Mouse (Mus musculus) olfactory bulb, adult 2 months (tissue): Measurements from ENCODE around the gene Per1. TPM values are rescaled to one million over a fixed set of nuclear protein-coding genes. Genes with fewer than 3 reads are reported as not detected.
A peak's percentile ranks its signal among the peaks of the same experiment; 100 is the strongest.

Experiments
- H3K27ac ChIP-seq: fragments of 200-500 bp; 2 replicates; pipeline ENCODE4 v1.5.1; 2012; ENCODE audit warnings: low read depth, low read length; ENCODE audit not compliant: insufficient read depth
- H3K4me1 ChIP-seq: fragments of 200-500 bp; 2 replicates; pipeline ENCODE4 v1.6.1; 2012; ENCODE audit warnings: low read length; ENCODE audit not compliant: control insufficient read depth, insufficient read depth
- H3K4me3 ChIP-seq: fragments of 200-500 bp; 2 replicates; pipeline ENCODE4 v1.5.1; 2012; ENCODE audit warnings: mild to moderate bottlenecking, low read depth, low read length, moderate library complexity; ENCODE audit not compliant: insufficient read depth
- CTCF ChIP-seq: fragments of 200-500 bp; IDR thresholded peaks from 2 replicates; pipeline ENCODE4 v1.5.1; 2012; ENCODE audit warnings: low read depth, mild to moderate bottlenecking, low read length, moderate library complexity; ENCODE audit not compliant: insufficient read depth
- POLR2A ChIP-seq: fragments of 200-500 bp; IDR thresholded peaks from 2 replicates; pipeline ENCODE4 v1.6.1; 2012; ENCODE audit warnings: mild to moderate bottlenecking, low read depth, low read length, moderate library complexity; ENCODE audit not compliant: insufficient read depth
- WGBS: fragments of 180-500 bp; shearing (Covaris S2); methylation state at CpG from one replicate; pipeline ENCODE4 v1.1.7; 2018; 5-methylcytosine and 5-hydroxymethylcytosine counted together
- polyA plus RNA-seq: library from polyadenylated mRNA; stranded (reverse); fragments of >200 nt; gene quantifications from 2 replicates; pipeline ENCODE4 v1.2.4, GENCODE M21; 2012; ENCODE audit warnings: low replicate concordance; ENCODE audit not compliant: missing spikeins, insufficient read depth, insufficient read length

The Per1 gene
- polyA plus RNA-seq, 1 experiment, result not detected

DNA sequence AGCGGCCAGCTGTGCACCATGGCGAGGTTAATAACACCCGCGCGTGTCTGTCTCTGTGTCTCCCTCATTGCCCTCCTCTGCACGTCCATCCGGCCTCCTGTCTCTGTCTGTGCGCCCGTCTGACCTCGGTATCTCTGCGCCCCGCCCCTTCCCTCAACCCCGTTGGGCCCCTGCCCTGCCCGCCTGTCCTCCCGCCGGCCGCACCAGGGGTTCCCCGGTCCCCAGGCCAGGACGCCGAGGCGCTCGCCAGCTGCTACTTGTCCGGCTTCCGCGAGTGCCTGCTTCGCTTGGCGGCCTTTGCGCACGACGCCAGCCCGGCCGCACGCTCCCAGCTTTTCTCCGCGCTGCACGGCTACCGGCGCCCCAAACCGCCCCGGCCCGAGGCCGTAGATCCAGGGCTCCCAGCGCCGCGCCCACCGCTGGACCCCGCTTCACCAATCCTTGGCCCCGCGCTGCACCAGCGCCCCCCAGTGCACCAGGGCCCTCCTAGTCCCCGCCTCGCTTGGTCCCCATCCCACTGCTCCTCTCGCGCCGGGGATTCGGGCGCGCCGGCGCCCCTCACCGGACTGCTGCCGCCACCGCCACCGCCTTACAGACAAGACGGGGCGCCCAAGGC, 27.4 kb downstream of the Per1 start, which contains the start of gene 9130213A22Rik:
9130213A22Rik (minus strand) TSS at position 254 of the 616 bp plus-strand sequence.
- WGBS, result under 1% methylated on average over 59 of the region's 66 CpGs
- Histone ChIP-seq H3K27ac (no peak within 1 kb of the TSS; the same call in none of the 2 replicates), H3K4me1 (peaks cover 25% of the 10 kb centered on the region), H3K4me3 (peak within 1 kb of the TSS; percentile 78)
- TF ChIP-seq POLR2A (no peak), CTCF (peak; percentile 72)

DNA sequence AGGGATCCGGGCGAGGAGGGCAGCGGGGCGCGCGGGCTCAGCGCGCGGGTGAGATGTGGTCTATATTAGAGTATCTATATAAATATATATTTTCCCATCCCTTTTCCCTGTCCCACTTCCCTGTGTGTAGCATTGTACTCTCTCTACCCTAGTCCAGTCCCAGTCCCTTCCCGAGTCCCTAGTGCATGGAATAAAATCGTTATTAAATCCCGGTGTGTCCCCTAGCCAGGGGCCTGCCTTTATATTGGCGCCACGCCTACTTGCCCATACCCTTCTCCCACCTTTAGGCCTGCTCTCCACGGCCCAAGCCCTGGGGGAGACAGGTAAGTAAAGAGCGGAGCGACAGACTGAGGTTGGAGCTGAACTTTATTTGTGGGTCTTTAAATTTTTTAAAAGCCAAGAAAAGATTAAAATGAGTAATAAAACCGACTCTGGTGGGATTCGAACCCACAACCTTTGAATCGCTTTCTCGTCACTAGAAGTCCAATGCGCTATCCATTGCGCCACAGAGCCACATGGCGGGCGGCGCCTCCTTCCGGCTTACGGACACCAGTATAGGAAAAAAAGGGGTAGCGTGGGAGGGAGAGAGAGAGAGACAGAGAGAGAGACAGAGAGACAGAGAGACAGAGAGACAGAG, 28.2 kb downstream of the Per1 start:
- no peak for TF ChIP-seq CTCF
- TF ChIP-seq POLR2A, result no peak
- peaks cover 25% of the 10 kb centered on the region for H3K4me1 ChIP-seq
- peak overlapping the region; percentile 86 for H3K27ac ChIP-seq
- 2% methylated on average over 29 of the region's 29 CpGs for WGBS
- peak overlapping the region; percentile 78 for H3K4me3 ChIP-seq

DNA sequence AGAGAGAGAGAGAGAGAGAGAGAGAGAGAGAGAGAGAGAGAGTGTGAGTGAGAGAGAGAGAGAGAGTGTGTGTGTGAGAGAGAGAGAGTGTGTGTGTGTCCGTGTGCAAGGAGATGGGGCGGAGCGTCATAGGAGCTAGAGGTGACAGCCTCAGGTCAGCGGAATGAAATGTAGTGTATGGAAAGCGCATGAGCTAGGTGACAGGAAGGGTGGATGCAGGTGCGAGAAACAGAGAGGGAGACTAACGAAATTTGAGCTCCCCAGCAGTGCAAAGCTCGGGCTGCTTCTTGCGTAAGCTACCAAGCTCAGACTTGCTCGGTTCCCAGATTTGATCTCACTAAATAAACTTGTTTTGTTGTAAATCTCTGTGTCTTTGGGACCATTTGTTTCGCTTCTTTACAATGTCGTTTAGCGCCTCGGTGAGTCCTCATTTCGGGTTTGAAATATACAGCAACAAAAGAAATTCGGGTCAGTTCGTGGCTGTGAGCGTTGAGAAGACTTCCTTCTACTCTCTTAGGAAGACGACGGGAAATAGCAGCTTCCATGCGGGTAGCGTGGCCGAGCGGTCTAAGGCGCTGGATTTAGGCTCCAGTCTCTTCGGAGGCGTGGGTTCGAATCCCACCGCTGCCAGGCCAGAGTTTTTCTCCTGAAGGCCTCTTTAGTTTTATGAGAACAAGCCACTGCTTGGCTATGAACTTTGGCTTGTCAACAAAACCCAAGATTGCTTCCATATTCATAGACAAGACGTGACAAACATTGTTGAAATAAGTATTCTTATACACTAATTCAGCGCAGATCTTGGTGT, 28.9 kb downstream of the Per1 start:
- Histone ChIP-seq H3K4me1 (peaks cover 23% of the 10 kb centered on the region), H3K4me3 (peak overlapping the region; percentile 78), H3K27ac (peak overlapping the region; percentile 86)
- no peak for TF ChIP-seq POLR2A
- TF ChIP-seq CTCF, result no peak
- under 1% methylated on average over 31 of the region's 31 CpGs for WGBS

DNA sequence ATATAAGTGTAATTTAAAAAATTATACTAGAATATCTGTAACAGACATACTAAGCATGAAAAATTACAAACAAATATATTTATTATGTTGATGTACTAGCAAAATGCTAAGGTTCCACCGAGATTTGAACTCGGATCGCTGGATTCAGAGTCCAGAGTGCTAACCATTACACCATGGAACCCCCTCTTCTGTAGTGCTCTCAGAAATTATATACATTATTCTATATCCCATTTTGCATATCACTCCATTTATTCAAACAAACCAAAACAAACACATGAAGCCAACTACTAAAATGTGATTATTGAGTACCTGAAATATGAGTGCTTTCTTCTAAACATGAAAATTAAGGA, 29.5 kb downstream of the Per1 start:
- TF ChIP-seq POLR2A, result no peak
- no peak for TF ChIP-seq CTCF
- no peak overlapping the region for H3K4me3 ChIP-seq
- H3K4me1 ChIP-seq, result peaks cover 20% of the 10 kb centered on the region
- no peak overlapping the region for H3K27ac ChIP-seq
- WGBS, result 0% methylated on average over 3 of the region's 3 CpGs

DNA sequence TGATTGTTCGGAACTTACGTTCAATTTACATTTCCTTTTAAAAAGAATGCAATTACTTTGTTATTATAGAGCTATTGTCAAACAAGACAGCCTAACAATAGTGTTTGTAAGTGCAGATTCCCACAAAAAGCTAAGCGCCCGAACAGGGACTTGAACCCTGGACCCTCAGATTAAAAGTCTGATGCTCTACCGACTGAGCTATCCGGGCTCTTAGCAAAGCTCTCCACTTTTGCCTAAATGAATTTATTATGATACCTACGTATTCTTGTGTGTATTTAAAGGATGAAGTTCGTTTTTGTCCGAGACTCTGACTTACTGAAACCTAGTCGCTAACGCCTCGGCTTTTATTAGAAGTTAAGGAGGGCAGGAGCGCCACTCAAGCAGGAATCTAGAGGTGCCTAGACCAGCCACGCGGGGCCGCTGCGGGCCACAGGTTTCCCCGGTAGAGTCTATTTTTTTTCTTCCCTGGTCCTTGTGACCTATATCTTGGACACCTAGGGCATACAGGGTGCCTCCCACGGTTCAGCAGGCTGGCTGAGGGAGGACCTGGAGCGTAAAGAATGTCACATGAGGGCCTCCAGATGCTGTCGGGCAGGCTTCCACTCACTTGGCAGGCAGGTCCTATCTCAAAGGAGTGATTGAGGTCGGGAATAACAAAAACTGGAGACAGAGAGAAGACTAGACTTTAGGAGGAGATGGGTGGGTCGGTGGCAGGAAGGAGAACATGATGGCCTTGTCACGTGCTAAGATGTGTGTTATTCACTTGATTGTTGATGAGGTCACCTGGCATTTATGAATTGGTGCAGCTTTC, 30.2 kb downstream of the Per1 start:
- Histone ChIP-seq H3K4me3 (peak overlapping the region; percentile 73), H3K27ac (peak overlapping the region; percentile 40), H3K4me1 (peaks cover 18% of the 10 kb centered on the region)
- TF ChIP-seq CTCF (peak; percentile 54), POLR2A (no peak)
- WGBS, result under 1% methylated on average over 24 of the region's 24 CpGs

DNA sequence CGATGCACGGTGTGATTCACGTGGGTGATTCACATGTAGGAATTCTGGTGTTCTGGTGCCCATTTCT, 30.7 kb downstream of the Per1 start, which contains the start of gene Aloxe3:
Aloxe3 (plus strand) TSS at position 45 of the 67 bp plus-strand sequence.
- Histone ChIP-seq H3K4me1 (peaks cover 15% of the 10 kb centered on the region), H3K27ac (peak within 1 kb of the TSS; percentile 40), H3K4me3 (peak within 1 kb of the TSS; percentile 73)
- WGBS, result 0% methylated on average over 3 of the region's 3 CpGs
- TF ChIP-seq POLR2A (no peak), CTCF (no peak)

DNA sequence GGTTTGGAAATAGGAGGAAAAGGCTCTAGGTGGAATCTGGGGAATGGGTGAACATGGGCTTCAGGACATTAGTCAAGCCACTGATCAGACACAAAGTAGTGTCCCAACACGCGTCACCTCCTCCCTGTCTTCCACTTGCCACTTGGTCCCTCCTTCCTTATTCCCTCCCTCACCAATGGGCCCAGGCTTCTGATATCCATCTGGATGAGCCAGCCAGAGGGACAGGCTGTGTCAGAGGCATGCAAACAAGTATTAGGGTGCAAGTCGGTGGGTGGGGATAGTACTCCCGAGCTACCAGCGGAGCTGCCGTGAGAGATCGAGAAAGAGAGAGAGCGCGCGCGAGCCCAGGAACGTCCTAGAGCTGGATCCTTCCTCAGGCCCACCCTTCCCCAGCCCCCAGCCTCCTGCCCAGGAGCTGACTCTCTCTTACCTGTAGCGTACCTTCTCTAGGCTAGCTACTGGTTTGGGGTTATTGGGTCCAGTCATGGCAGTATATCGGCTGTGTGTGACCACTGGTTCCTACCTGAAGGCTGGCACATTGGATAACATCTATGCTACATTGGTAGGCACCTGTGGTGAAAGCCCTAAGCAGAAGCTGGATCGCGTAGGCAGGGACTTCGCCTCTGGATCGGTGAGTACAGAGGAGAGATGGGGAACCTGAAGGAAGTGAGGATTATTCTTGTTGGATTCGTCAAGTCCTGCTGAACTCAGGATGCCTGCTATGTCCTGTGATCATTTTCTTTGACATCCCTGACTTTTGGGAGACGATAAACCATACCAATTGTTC, 31.1 kb downstream of the Per1 start:
- H3K4me3 ChIP-seq, result peak overlapping the region; percentile 73
- peak overlapping the region; percentile 40; the same call in 1 of the 2 replicates for H3K27ac ChIP-seq
- TF ChIP-seq POLR2A (no peak), CTCF (no peak)
- H3K4me1 ChIP-seq, result peaks cover 11% of the 10 kb centered on the region; the same call in 1 of the 2 replicates
- WGBS, result 18% methylated on average over 20 of the region's 20 CpGs

DNA sequence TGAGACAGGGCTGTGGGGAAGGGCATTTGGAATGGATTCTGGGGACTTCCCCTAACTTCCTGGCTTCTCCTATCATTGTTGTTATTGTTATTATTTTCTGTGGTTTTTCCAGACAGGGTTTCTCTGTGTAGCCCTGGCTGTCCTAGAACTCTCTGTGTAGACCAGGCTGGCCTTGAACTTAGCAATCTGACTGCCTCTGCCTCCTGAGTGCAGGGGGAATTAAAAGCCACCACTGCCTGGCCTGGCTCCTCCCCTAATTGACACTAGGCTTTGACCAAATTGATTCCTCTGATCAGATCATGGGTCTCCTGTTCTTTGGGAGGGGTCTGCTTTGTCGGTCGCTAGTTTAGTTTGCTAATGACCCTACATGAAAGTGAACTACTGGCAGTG, 31.7 kb downstream of the Per1 start:
- Histone ChIP-seq H3K4me1 (peaks cover 6% of the 10 kb centered on the region; the same call in 1 of the 2 replicates), H3K27ac (no peak overlapping the region), H3K4me3 (no peak overlapping the region)
- TF ChIP-seq POLR2A, result no peak
- no peak for TF ChIP-seq CTCF
- 61% methylated on average over 2 of the region's 2 CpGs for WGBS
